9 mouse cellular contexts compared by ENCODE assay signal in genomic region chr8:105275387-105275786, GRCm38 (mm10). TPM values are rescaled to one million over a fixed set of nuclear protein-coding genes. Genes with fewer than 3 reads are reported as not detected.
DNase-seq lines count a peak whose midpoint lies in the region; ATAC-seq and TF ChIP-seq lines count a peak whose summit lies in the region.
"Had no signal": no experiment of that assay in that cellular context is flagged by ENCODE, and none has a peak within 500 bp of the region (broad histone marks: within the 10 kb centered on the region; RNA-seq: fewer than 3 reads in every experiment).

No protein-coding gene starts in this region.

- H3K4me2 ChIP-seq in liver, embryonic 13.5 days: peak overlapping the region; percentile 59; the same call in 1 of the 2 replicates
- H3K4me2 ChIP-seq in liver, embryonic 12.5 days: no peak overlapping the region
- H3K4me2 ChIP-seq in hindbrain, embryonic 16.5 days (ENCODE audit: low read length): peak overlapping the region; percentile 95
- H3K4me2 ChIP-seq in neural tube, embryonic 12.5 days (replicated peaks): peak overlapping the region; percentile 79

- peaks cover 99% of the 10 kb centered on the region for H3K27me3 ChIP-seq in liver, embryonic 13.5 days
- peaks cover 99% of the 10 kb centered on the region for H3K27me3 ChIP-seq in liver, embryonic 12.5 days (replicated peaks)
- peaks cover 54% of the 10 kb centered on the region for H3K27me3 ChIP-seq in hindbrain, embryonic 16.5 days (replicated peaks; ENCODE audit: control insufficient read depth, insufficient read depth, low read length)
- peaks cover 99% of the 10 kb centered on the region for H3K27me3 ChIP-seq in neural tube, embryonic 12.5 days (replicated peaks)

- H3K4me1 ChIP-seq in liver, embryonic 13.5 days (replicated peaks): peaks cover 33% of the 10 kb centered on the region
- H3K4me1 ChIP-seq in liver, embryonic 12.5 days: peaks cover 31% of the 10 kb centered on the region
- peaks cover 27% of the 10 kb centered on the region for H3K4me1 ChIP-seq in hindbrain, embryonic 16.5 days (ENCODE audit: control insufficient read depth, insufficient read depth, low read depth, low read length)
- peaks cover 24% of the 10 kb centered on the region for H3K4me1 ChIP-seq in neural tube, embryonic 12.5 days

- WGBS in liver, embryonic 13.5 days (ENCODE audit: insufficient replicate concordance): 13% methylated on average over 11 of the region's 11 CpGs
- WGBS in liver, embryonic 12.5 days (ENCODE audit: insufficient replicate concordance): 13% methylated on average over 11 of the region's 11 CpGs
- 6% methylated on average over 11 of the region's 11 CpGs for WGBS in hindbrain, embryonic 16.5 days
- WGBS in neural tube, embryonic 12.5 days: 7% methylated on average over 11 of the region's 11 CpGs

- H3K9ac ChIP-seq in liver, embryonic 13.5 days: no peak overlapping the region
- no peak overlapping the region for H3K9ac ChIP-seq in liver, embryonic 12.5 days
- H3K9ac ChIP-seq in hindbrain, embryonic 16.5 days (ENCODE audit: low read depth, low read length): no peak overlapping the region; the same call in 1 of the 2 replicates
- no peak overlapping the region for H3K9ac ChIP-seq in neural tube, embryonic 12.5 days

- H3K27ac ChIP-seq in gastrocnemius, adult 2 months: peak overlapping the region; percentile 94
- no peak overlapping the region for H3K27ac ChIP-seq in liver, embryonic 13.5 days
- H3K27ac ChIP-seq in liver, embryonic 12.5 days: no peak overlapping the region
- H3K27ac ChIP-seq in hindbrain, embryonic 16.5 days (ENCODE audit: low read depth, low read length): no peak overlapping the region
- no peak overlapping the region for H3K27ac ChIP-seq in neural tube, embryonic 12.5 days

- H3K36me3 ChIP-seq in liver, embryonic 13.5 days: no peaks in the 10 kb centered on the region
- no peaks in the 10 kb centered on the region for H3K36me3 ChIP-seq in liver, embryonic 12.5 days
- H3K36me3 ChIP-seq in hindbrain, embryonic 16.5 days (ENCODE audit: control insufficient read depth, insufficient read depth, low read length): peaks cover 4% of the 10 kb centered on the region; the same call in 1 of the 2 replicates
- H3K36me3 ChIP-seq in neural tube, embryonic 12.5 days: peaks cover 5% of the 10 kb centered on the region; the same call in 1 of the 2 replicates

- intact Hi-C loops in gastrocnemius, adult 2 months (cut with DNase I): loop anchor here (10.0 kb wide), 1 partner anchor 621 kb away; no protein-coding TSS in a partner anchor
- intact Hi-C loops in gastrocnemius, postnatal 36 days (cut with DNase I): no loop called here

- H3K4me3 ChIP-seq in gastrocnemius, adult 2 months: peak overlapping the region; percentile 81
- H3K4me3 ChIP-seq in liver, embryonic 13.5 days (replicated peaks): no peak overlapping the region
- no peak overlapping the region for H3K4me3 ChIP-seq in liver, embryonic 12.5 days
- H3K4me3 ChIP-seq in hindbrain, embryonic 16.5 days (ENCODE audit: low read length): peak overlapping the region; percentile 51
- no peak overlapping the region for H3K4me3 ChIP-seq in neural tube, embryonic 12.5 days

- TF ChIP-seq CTCF in gastrocnemius, adult 2 months (IDR thresholded peaks at IDR 0.05): no peak

- H3K9me3 ChIP-seq in liver, embryonic 13.5 days (replicated peaks): no peaks in the 10 kb centered on the region
- H3K9me3 ChIP-seq in liver, embryonic 12.5 days (replicated peaks): no peaks in the 10 kb centered on the region
- no peaks in the 10 kb centered on the region for H3K9me3 ChIP-seq in hindbrain, embryonic 16.5 days (ENCODE audit: control insufficient read depth, low read length)
- no peaks in the 10 kb centered on the region for H3K9me3 ChIP-seq in neural tube, embryonic 12.5 days

- ATAC-seq in liver, embryonic 13.5 days (ENCODE audit: low read depth): no peak
- no peak for ATAC-seq in liver, embryonic 12.5 days
- ATAC-seq in hindbrain, embryonic 16.5 days: no peak
- no peak for ATAC-seq in neural tube, embryonic 12.5 days (ENCODE audit: low FRiP score, low read depth)

- peak; percentile 21 for DNase-seq in gastrocnemius, adult 2 months
- no peak for DNase-seq in gastrocnemius, postnatal 36 days
- no peak for DNase-seq in liver, embryonic 13.5 days
- no peak for DNase-seq in right cerebral cortex, postnatal 4 days
- DNase-seq in spleen, adult 18-20 months: no peak

RNA-seq across cellular contexts. Expression of gene Nol3, which starts 0.6 kb away (rescaled TPM):
- 10 to 100 TPM; 27.9 to 32.4 TPM for total RNA-seq in gastrocnemius, adult 2 months (2021)
- 10 to 100 TPM; 23.9 to 26.0 TPM for total RNA-seq in gastrocnemius, postnatal 36 days (2021)
- 0.10 and 0.14 TPM in 2 replicates for polyA plus RNA-seq in liver, embryonic 13.5 days (2015; fragmentation: Nextera tagmentation; extraction: Ambion mirVana)
- 0.12 and 0.18 TPM in 2 replicates for polyA plus RNA-seq in liver, embryonic 12.5 days (2016; fragmentation: Nextera tagmentation; extraction: Ambion mirVana)
- 6.2 TPM in 2 replicates for polyA plus RNA-seq in hindbrain, embryonic 16.5 days (2015; fragmentation: Nextera tagmentation; extraction: Ambion mirVana)
- polyA plus RNA-seq in neural tube, embryonic 12.5 days (2016; fragmentation: Nextera tagmentation; extraction: Ambion mirVana): 3.5 and 4.3 TPM in 2 replicates

RNA-seq across cellular contexts. Expression of gene Hsf4, which starts 5.8 kb away (rescaled TPM):
- total RNA-seq in gastrocnemius, adult 2 months (2021): 1 to 10 TPM; 6.1 to 8.4 TPM
- total RNA-seq in gastrocnemius, postnatal 36 days (2021): 1 to 10 TPM; 4.6 to 5.6 TPM
- 0.10 TPM in 1 of 2 replicates, not detected in the other for polyA plus RNA-seq in liver, embryonic 13.5 days (2015; fragmentation: Nextera tagmentation; extraction: Ambion mirVana)
- polyA plus RNA-seq in liver, embryonic 12.5 days (2016; fragmentation: Nextera tagmentation; extraction: Ambion mirVana): not detected in 2 replicates
- 0.80 and 1.2 TPM in 2 replicates for polyA plus RNA-seq in hindbrain, embryonic 16.5 days (2015; fragmentation: Nextera tagmentation; extraction: Ambion mirVana)
- polyA plus RNA-seq in neural tube, embryonic 12.5 days (2016; fragmentation: Nextera tagmentation; extraction: Ambion mirVana): 0.19 and 0.20 TPM in 2 replicates
- polyA plus RNA-seq: limb, embryonic 11.5 days had no signal

RNA-seq across cellular contexts. Expression of gene Fbxl8, which starts 10.9 kb away (rescaled TPM):
- 1 to 10 TPM; 1.0 to 1.1 TPM for total RNA-seq in gastrocnemius, adult 2 months (2021)
- total RNA-seq in gastrocnemius, postnatal 36 days (2021): 1 to 10 TPM in 1 of 2 experiments, under 1 TPM in 1; 0.87 to 1.3 TPM
- 0.98 and 1.1 TPM in 2 replicates for polyA plus RNA-seq in liver, embryonic 13.5 days (2015; fragmentation: Nextera tagmentation; extraction: Ambion mirVana)
- 1.2 and 1.5 TPM in 2 replicates for polyA plus RNA-seq in liver, embryonic 12.5 days (2016; fragmentation: Nextera tagmentation; extraction: Ambion mirVana)
- polyA plus RNA-seq in hindbrain, embryonic 16.5 days (2015; fragmentation: Nextera tagmentation; extraction: Ambion mirVana): 2.1 and 2.4 TPM in 2 replicates
- 0.90 and 1.0 TPM in 2 replicates for polyA plus RNA-seq in neural tube, embryonic 12.5 days (2016; fragmentation: Nextera tagmentation; extraction: Ambion mirVana)

RNA-seq across cellular contexts. Expression of gene Tradd, which starts 11.0 kb away (rescaled TPM):
- 1 to 10 TPM; 2.4 to 2.9 TPM for total RNA-seq in gastrocnemius, adult 2 months (2021)
- 1 to 10 TPM; 2.8 to 3.7 TPM for total RNA-seq in gastrocnemius, postnatal 36 days (2021)
- 16.2 and 16.7 TPM in 2 replicates for polyA plus RNA-seq in liver, embryonic 13.5 days (2015; fragmentation: Nextera tagmentation; extraction: Ambion mirVana)
- polyA plus RNA-seq in liver, embryonic 12.5 days (2016; fragmentation: Nextera tagmentation; extraction: Ambion mirVana): 17.7 and 18.3 TPM in 2 replicates
- polyA plus RNA-seq in hindbrain, embryonic 16.5 days (2015; fragmentation: Nextera tagmentation; extraction: Ambion mirVana): 20.7 and 21.5 TPM in 2 replicates
- 18.7 and 21.2 TPM in 2 replicates for polyA plus RNA-seq in neural tube, embryonic 12.5 days (2016; fragmentation: Nextera tagmentation; extraction: Ambion mirVana)

RNA-seq across cellular contexts. Expression of gene 4931428F04Rik, which starts 14.3 kb away (rescaled TPM):
- total RNA-seq in gastrocnemius, adult 2 months (2021): under 1 TPM; 0.33 to 0.98 TPM
- total RNA-seq in gastrocnemius, postnatal 36 days (2021): under 1 TPM; 0.35 to 0.82 TPM
- polyA plus RNA-seq in liver, embryonic 13.5 days (2015; fragmentation: Nextera tagmentation; extraction: Ambion mirVana): 0.60 and 1.1 TPM in 2 replicates
- polyA plus RNA-seq in liver, embryonic 12.5 days (2016; fragmentation: Nextera tagmentation; extraction: Ambion mirVana): 1.6 TPM in 2 replicates
- 126 and 153 TPM in 2 replicates for polyA plus RNA-seq in hindbrain, embryonic 16.5 days (2015; fragmentation: Nextera tagmentation; extraction: Ambion mirVana)
- 70.6 and 78.4 TPM in 2 replicates for polyA plus RNA-seq in neural tube, embryonic 12.5 days (2016; fragmentation: Nextera tagmentation; extraction: Ambion mirVana)

Comparison
In these comparisons a context has a peak if more than half of its experiments do, and no peak if none do; other contexts are left out.
1. H3K4me3 ChIP-seq: peak in gastrocnemius, adult 2 months (single experiment) and hindbrain, embryonic 16.5 days (single experiment); none in liver, embryonic 13.5 days (single experiment), liver, embryonic 12.5 days (single experiment) and neural tube, embryonic 12.5 days (single experiment).